Mouse (Mus musculus) limb, embryonic 13.5 days (tissue): ENCODE measurements at regions not wholly inside any gene's neighbourhood (a gene's known extent, or its start where the extent isn't known, plus 50 kb on each side); places are given as distances from the start of the nearest gene placed in this dataset.
"Not testable (repeated sequence)": the region's sequence is repeated elsewhere in the genome, so short reads cannot be mapped to it uniquely, and the experiment has no call there.

Source experiments
- ATAC-seq: fragments of 200-750 bp; cut with Nextera tagmentation; 2 replicates; pipeline ENCODE4 v1.8.0; 2017; ENCODE audit warnings: low read depth, moderate number of reproducible peaks, moderate TSS enrichment; ENCODE audit not compliant: low FRiP score
- H3K27ac ChIP-seq: fragments of 300-500 bp; sonication (generic); 2 replicates; pipeline ENCODE4 v1.5.1; 2015; ENCODE audit warnings: inconsistent platforms, mild to moderate bottlenecking, moderate library complexity
- H3K27me3 ChIP-seq: fragments of 300-500 bp; sonication (generic); 2 replicates; pipeline ENCODE4 v1.6.1; 2015; ENCODE audit warnings: mild to moderate bottlenecking, inconsistent platforms
- H3K36me3 ChIP-seq: fragments of 300-500 bp; sonication (generic); 2 replicates; pipeline ENCODE4 v1.6.1; 2015; ENCODE audit warnings: inconsistent platforms, mild to moderate bottlenecking, moderate library complexity
- H3K4me1 ChIP-seq: fragments of 300-500 bp; sonication (generic); 2 replicates; pipeline ENCODE4 v1.6.1; 2015; ENCODE audit warnings: inconsistent platforms
- H3K4me2 ChIP-seq: fragments of 300-500 bp; sonication (generic); replicated peaks from 2 replicates; pipeline ENCODE4 v1.6.1; 2015; ENCODE audit warnings: inconsistent platforms, mild to moderate bottlenecking, moderate library complexity
- H3K4me3 ChIP-seq: fragments of 300-500 bp; sonication (generic); 2 replicates; pipeline ENCODE4 v1.5.1; 2015; ENCODE audit warnings: moderate library complexity, mild to moderate bottlenecking, inconsistent platforms
- H3K9ac ChIP-seq: fragments of 300-500 bp; sonication (generic); 2 replicates; pipeline ENCODE4 v1.6.1; 2015; ENCODE audit warnings: mild to moderate bottlenecking, inconsistent platforms
- H3K9me3 ChIP-seq: fragments of 300-500 bp; sonication (generic); 2 replicates; pipeline ENCODE4 v1.6.1; 2016; ENCODE audit warnings: inconsistent platforms
- WGBS: fragments of 180-500 bp; shearing (Covaris S2); methylation state at CpG from one replicate; pipeline ENCODE4 v1.1.7; 2015; 5-methylcytosine and 5-hydroxymethylcytosine counted together

DNA sequence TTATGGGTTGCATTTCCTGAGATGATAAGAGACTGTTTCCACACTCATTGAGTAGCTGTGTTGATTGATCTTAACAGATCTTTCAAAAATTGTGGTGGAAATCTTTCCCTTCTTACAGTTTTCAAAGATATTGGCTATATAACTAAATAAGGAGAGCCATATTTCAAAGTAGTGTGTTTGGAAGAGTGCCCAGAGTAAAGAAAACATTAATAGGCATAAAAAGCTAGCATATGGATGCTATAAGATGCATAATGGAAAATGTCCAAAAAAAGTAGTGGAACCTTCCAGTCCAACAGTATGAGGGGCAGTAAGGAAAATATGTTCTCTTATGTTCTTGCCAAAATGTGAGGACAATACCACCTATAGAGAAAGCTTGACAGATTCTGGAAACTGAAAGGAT lies 137.2 kb upstream of the Speer3 start:
- Histone ChIP-seq H3K4me3 (no peak overlapping the region), H3K27ac (no peak overlapping the region), H3K9me3 (no peaks in the 10 kb centered on the region), H3K9ac (no peak overlapping the region), H3K36me3 (no peaks in the 10 kb centered on the region), H3K4me2 (no peak overlapping the region), H3K4me1 (0 out of 2 replicates have a peak, but pooled peaks cover 3% of the 10 kb centered on the region), H3K27me3 (no peaks in the 10 kb centered on the region)
- peak; percentile 61; the same call in 1 of the 2 replicates for ATAC-seq

DNA sequence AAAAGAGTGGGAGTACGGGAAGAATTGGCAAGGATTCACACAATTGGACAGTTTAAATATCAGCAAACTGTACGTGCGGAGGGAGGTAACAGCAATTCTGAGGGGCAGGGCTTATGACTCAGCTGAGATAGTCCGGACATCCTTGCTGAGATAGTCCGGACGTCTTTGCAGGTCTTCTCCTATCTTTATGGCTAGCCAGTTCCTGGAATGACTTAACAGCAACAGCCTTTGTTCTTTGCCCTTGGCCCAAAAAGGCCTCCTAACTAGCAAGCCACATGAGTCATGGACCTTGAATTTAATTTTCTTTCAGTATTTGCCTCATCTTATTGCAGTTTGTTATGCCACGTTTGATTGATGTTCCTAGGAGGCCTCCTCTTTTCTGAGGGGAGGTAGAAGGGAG lies 133.1 kb upstream of the Speer3 start:
- not testable (repeated sequence) for H3K27ac ChIP-seq, H3K9ac ChIP-seq, H3K27me3 ChIP-seq, H3K4me2 ChIP-seq, H3K4me1 ChIP-seq, ATAC-seq, H3K4me3 ChIP-seq, H3K36me3 ChIP-seq, H3K9me3 ChIP-seq
- 90% methylated on average over 7 of the region's 7 CpGs for WGBS

DNA sequence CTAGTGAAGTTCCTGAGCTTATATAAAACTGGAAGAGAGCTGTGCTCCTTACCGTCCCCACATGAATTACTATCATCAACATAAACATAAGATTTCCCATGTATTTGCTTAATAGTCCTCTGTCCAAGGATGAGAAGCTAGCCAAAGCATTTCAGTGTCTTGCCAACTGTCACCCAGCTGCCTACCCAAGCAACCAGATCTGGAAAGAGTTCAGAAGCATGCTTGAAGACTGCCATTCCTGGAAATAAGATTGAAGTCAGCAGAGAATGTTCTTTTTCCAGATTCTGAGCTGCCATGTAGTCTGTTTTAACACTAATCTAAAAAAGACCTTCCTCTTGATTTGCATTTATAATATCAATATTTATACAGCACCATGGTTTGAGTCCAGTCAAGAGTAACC lies 131.9 kb upstream of the Speer3 start:
- Histone ChIP-seq H3K4me1 (no peaks in the 10 kb centered on the region), H3K27ac (no peak overlapping the region), H3K4me2 (no peak overlapping the region), H3K36me3 (no peaks in the 10 kb centered on the region), H3K4me3 (no peak overlapping the region), H3K9me3 (no peaks in the 10 kb centered on the region), H3K27me3 (no peaks in the 10 kb centered on the region), H3K9ac (no peak overlapping the region)
- ATAC-seq, result no peak
- WGBS, result 92% methylated on average over 1 of the region's 1 CpGs

DNA sequence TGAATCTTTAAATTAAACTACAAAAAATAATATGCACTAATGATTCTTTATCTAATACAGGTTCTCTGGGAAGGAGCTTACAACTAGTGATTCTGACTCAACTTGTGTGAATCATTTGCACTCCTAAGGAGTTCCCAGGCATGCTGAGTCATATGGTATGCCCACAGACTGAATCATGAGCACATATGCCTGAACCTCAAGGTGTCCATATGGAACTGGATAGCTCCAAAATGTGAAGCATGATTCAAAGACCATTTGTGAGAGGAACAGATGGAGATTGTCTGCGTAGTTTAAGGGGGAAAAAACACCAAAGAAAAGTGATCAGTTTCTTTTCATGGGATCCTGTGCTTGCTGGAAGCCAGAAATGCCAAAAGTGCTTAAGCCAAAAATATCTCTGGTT lies 124.0 kb upstream of the Speer3 start:
- ATAC-seq, result no peak
- H3K9me3 ChIP-seq, result no peaks in the 10 kb centered on the region
- no peak overlapping the region for H3K27ac ChIP-seq
- 68% methylated on average over 1 of the region's 1 CpGs for WGBS
- no peaks in the 10 kb centered on the region for H3K4me1 ChIP-seq
- no peak overlapping the region for H3K9ac ChIP-seq
- H3K36me3 ChIP-seq, result no peaks in the 10 kb centered on the region
- H3K27me3 ChIP-seq, result no peaks in the 10 kb centered on the region
- no peak overlapping the region for H3K4me2 ChIP-seq
- H3K4me3 ChIP-seq, result no peak overlapping the region

DNA sequence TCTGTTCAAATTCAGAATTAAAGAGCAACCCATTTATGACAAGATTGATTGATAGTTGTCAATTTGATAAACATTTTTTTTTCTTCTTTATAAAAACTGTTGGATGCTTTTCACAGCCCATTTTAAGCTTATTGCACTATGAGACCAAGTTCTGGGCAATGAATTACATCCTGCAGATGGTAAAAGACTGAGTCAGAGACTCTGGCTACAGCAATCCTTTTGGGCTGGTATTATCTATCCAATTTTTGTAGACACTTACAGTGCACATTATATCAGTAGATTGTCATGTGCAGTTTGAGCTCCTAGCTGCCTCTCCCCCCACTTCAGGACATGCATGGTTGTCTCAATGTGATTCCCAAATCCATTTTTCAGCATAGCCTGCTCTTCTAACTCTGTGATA lies 122.6 kb upstream of the Speer3 start:
- Histone ChIP-seq H3K9ac (no peak overlapping the region), H3K4me1 (no peaks in the 10 kb centered on the region), H3K27me3 (no peaks in the 10 kb centered on the region), H3K4me3 (no peak overlapping the region), H3K4me2 (no peak overlapping the region), H3K36me3 (no peaks in the 10 kb centered on the region), H3K27ac (no peak overlapping the region), H3K9me3 (no peaks in the 10 kb centered on the region)
- ATAC-seq, result no peak

DNA sequence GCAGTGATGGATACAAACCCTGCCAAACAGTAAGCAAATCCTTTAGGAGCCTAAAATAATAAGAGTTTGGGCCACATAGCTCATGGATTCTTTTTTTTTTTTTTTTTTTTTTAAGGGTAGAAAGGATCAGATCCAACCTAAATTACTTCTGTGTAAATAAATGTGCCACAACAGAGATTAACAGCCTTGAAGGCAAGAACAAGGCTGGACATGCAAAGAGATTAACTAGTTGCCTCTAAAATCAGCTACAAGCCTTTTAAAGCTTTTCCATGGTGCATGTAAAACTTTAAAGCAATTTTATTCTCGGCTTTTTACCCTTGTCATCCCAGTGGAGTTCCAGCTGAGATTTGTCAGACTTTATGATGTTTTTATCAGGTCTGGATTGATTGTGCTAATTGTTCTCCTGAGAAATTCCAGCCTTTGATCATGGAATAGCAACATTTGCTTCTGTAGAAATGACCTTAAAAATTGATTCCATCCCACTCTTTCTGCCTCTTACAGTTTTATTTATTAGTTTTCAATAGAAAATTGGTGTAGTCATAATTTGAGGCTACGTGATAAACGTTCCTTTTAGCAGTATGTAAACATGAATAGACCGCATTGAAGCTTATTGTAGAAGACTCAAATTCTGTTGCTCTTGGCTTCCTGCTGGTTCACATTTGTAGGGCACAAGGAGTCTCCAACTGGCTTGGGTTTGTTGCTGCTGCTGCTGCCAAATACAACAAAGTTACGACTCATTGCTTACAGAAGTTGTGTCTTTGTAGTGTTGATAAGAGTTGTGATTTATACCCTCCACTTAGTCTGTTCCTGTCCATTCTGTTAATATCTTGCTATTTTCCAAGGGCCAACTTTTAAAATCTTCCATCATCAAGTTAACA lies 100.3 kb upstream of the Speer3 start:
- Histone ChIP-seq H3K9me3 (no peaks in the 10 kb centered on the region), H3K4me2 (no peak overlapping the region), H3K4me1 (no peaks in the 10 kb centered on the region), H3K4me3 (no peak overlapping the region), H3K27ac (no peak overlapping the region), H3K27me3 (no peaks in the 10 kb centered on the region), H3K36me3 (no peaks in the 10 kb centered on the region), H3K9ac (no peak overlapping the region)
- WGBS, result 20% methylated on average over 5 of the region's 5 CpGs
- no peak for ATAC-seq

DNA sequence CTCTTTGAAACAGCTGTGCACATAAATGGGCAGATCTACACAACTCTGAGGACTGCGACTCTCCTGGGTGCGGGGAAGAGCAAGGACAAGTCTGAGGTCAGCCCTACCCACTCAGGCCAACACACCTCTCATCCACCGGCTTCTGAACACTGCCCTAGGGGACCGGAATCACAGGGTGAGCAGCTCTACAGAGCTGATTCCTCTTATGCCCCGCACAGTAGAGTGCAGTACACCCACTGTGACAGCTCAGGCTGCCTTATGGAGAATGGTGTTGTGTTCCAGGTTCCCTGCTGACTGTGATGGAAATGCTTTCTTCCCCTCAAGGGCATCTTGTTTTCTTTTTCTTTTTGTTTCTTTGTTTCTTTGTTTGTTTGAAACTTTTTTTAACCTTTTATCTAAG lies 96.6 kb upstream of the Speer3 start:
- no peaks in the 10 kb centered on the region for H3K27me3 ChIP-seq
- H3K4me1 ChIP-seq, result no peaks in the 10 kb centered on the region
- ATAC-seq, result no peak
- H3K4me2 ChIP-seq, result no peak overlapping the region
- no peak overlapping the region for H3K27ac ChIP-seq
- H3K9me3 ChIP-seq, result no peaks in the 10 kb centered on the region
- no peaks in the 10 kb centered on the region for H3K36me3 ChIP-seq
- no peak overlapping the region for H3K4me3 ChIP-seq
- no peak overlapping the region for H3K9ac ChIP-seq
- 57% methylated on average over 5 of the region's 5 CpGs for WGBS
